ENCODE assay signal across 20 mouse cellular contexts in genomic region chr19:31413571-31413970, GRCm38 (mm10).
DNase-seq lines count a peak whose midpoint lies in the region; ATAC-seq lines count a peak whose summit lies in the region.
"Had no signal": no experiment of that assay in that cellular context is flagged by ENCODE, and none has a peak within 500 bp of the region (broad histone marks: within the 10 kb centered on the region; RNA-seq: fewer than 3 reads in every experiment).

No protein-coding gene starts in this region.

- no peak overlapping the region for H3K4me2 ChIP-seq in midbrain, embryonic 11.5 days
- H3K4me2 ChIP-seq: embryonic facial prominence, embryonic 13.5 days; embryonic facial prominence, embryonic 15.5 days; forebrain, embryonic 12.5 days had no signal

- no peaks in the 10 kb centered on the region for H3K27me3 ChIP-seq in midbrain, embryonic 11.5 days (ENCODE audit: control insufficient read depth, insufficient read depth, low read length)
- no peaks in the 10 kb centered on the region for H3K27me3 ChIP-seq in midbrain, embryonic 10.5 days (ENCODE audit: low read depth, poor library complexity, severe bottlenecking)
- H3K27me3 ChIP-seq: embryonic facial prominence, embryonic 13.5 days; embryonic facial prominence, embryonic 15.5 days; forebrain, embryonic 12.5 days had no signal

- WGBS in midbrain, embryonic 11.5 days, result 90% methylated on average over 7 of the region's 7 CpGs
- WGBS in midbrain, embryonic 10.5 days, result 91% methylated on average over 7 of the region's 7 CpGs

- DNase-seq in adrenal gland, postnatal 10 days, result peak; percentile 9
- no peak for DNase-seq in adrenal gland, adult 8-10 months
- DNase-seq in midbrain, embryonic 11.5 days (ENCODE audit: low spot score, missing footprints), result peak; percentile 44
- no peak for DNase-seq in midbrain, embryonic 10.5 days (ENCODE audit: low spot score)
- peak; percentile 43 to 70 for DNase-seq in adrenal gland, postnatal 36 days
- DNase-seq in left cerebral cortex, postnatal 25 days (ENCODE audit: low spot score in 2 of 2), result no peak
- DNase-seq: cerebellum, adult 11 months; cerebellum, adult 18-20 months; cerebellum, adult 8-10 months; cerebellum, adult 9-11 months; cerebellum, postnatal 14 days; cerebellum, postnatal 36 days; embryo, embryonic 11 days had no signal

- no peak overlapping the region for H3K4me3 ChIP-seq in midbrain, embryonic 11.5 days (ENCODE audit: low read depth, low read length)
- no peak overlapping the region for H3K4me3 ChIP-seq in midbrain, embryonic 10.5 days
- H3K4me3 ChIP-seq: embryonic facial prominence, embryonic 13.5 days; embryonic facial prominence, embryonic 15.5 days; erythroblast, embryonic 14.5 days; forebrain, embryonic 10.5 days; forebrain, embryonic 12.5 days had no signal

- no peak overlapping the region for H3K9ac ChIP-seq in midbrain, embryonic 11.5 days (ENCODE audit: low read length)
- H3K9ac ChIP-seq: embryonic facial prominence, embryonic 13.5 days; embryonic facial prominence, embryonic 15.5 days; forebrain, embryonic 12.5 days had no signal

- H3K36me3 ChIP-seq in midbrain, embryonic 11.5 days (ENCODE audit: control insufficient read depth, insufficient read depth, low read length), result no peaks in the 10 kb centered on the region
- H3K36me3 ChIP-seq in midbrain, embryonic 10.5 days, result no peaks in the 10 kb centered on the region
- H3K36me3 ChIP-seq: embryonic facial prominence, embryonic 13.5 days; embryonic facial prominence, embryonic 15.5 days; forebrain, embryonic 10.5 days; forebrain, embryonic 12.5 days had no signal

- no peak overlapping the region for H3K27ac ChIP-seq in midbrain, embryonic 11.5 days (ENCODE audit: low read depth, low read length)
- H3K27ac ChIP-seq in midbrain, embryonic 10.5 days (replicated peaks), result no peak overlapping the region
- H3K27ac ChIP-seq: embryonic facial prominence, embryonic 13.5 days; embryonic facial prominence, embryonic 15.5 days; forebrain, embryonic 10.5 days; forebrain, embryonic 12.5 days had no signal

- no peaks in the 10 kb centered on the region for H3K4me1 ChIP-seq in midbrain, embryonic 11.5 days (ENCODE audit: control insufficient read depth, insufficient read depth, low read length)
- H3K4me1 ChIP-seq in midbrain, embryonic 10.5 days, result no peaks in the 10 kb centered on the region
- H3K4me1 ChIP-seq: embryonic facial prominence, embryonic 13.5 days; embryonic facial prominence, embryonic 15.5 days; forebrain, embryonic 10.5 days; forebrain, embryonic 12.5 days had no signal

- H3K9me3 ChIP-seq in midbrain, embryonic 11.5 days (ENCODE audit: control insufficient read depth, low read length), result no peaks in the 10 kb centered on the region
- no peaks in the 10 kb centered on the region for H3K9me3 ChIP-seq in midbrain, embryonic 10.5 days (replicated peaks)
- H3K9me3 ChIP-seq: embryonic facial prominence, embryonic 13.5 days; embryonic facial prominence, embryonic 15.5 days; forebrain, embryonic 10.5 days; forebrain, embryonic 12.5 days had no signal

- ATAC-seq in midbrain, embryonic 11.5 days (ENCODE audit: low FRiP score), result no peak
- ATAC-seq: forebrain, embryonic 14.5 days; forebrain, embryonic 16.5 days had no signal

- intact Hi-C loops in left cerebral cortex, postnatal 25 days (cut with DNase I), result no loop called here

Comparison
In these comparisons a context has a peak if more than half of its experiments do, and no peak if none do; other contexts are left out.
1. DNase-seq: peak in adrenal gland, postnatal 10 days (single experiment), midbrain, embryonic 11.5 days (single experiment) and adrenal gland, postnatal 36 days (2 of 2); none in adrenal gland, adult 8-10 months (single experiment), midbrain, embryonic 10.5 days (single experiment) and left cerebral cortex, postnatal 25 days (0 of 2).